Mouse (Mus musculus) embryo, embryonic 11.5 days (tissue): ENCODE measurements at regions not wholly inside any gene's neighbourhood (a gene's known extent, or its start where the extent isn't known, plus 50 kb on each side); places are given as distances from the start of the nearest gene placed in this dataset.
"Not testable (repeated sequence)": the region's sequence is repeated elsewhere in the genome, so short reads cannot be mapped to it uniquely, and the experiment has no call there.

ENCODE experiments used
- DNase-seq: peaks from one replicate; pipeline ENCODE4 v3.0.0-alpha.2; 2012; ENCODE audit warnings: low read depth, low spot score

GRCm38 (mm10) chr8:118209301-118209700 is 74.2 kb upstream of the Cdh13 start:
- DNase-seq = not testable (repeated sequence)

GRCm38 (mm10) chr8:118190866-118191265 is 92.7 kb upstream of the Cdh13 start:
- no peak for DNase-seq

- DNase-seq = no peak
Measured at GRCm38 (mm10) chr8:118189226-118189625, 94.3 kb upstream of the Cdh13 start.

- no peak for DNase-seq
Measured at GRCm38 (mm10) chr8:118169001-118169413, 114.5 kb upstream of the Cdh13 start.

DNA sequence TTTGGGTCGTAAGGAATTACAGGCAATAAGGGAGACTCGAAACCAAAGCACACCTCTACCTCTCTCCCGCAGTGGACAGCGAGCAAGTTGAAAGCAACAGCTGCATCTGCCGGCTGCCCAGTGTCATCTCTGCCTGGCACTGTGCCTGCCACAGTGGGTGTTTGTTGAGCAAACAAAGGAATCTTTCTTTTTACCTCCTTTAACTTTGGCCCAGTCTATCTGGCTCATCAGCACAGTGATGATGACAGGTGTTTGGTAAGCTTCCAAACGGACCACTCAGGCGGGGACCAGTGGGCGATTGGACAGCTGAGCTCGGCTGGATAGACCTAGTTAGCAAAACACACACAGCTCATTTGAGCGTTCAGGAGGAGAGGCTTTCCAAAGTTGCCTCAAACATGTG is 121.4 kb upstream of the Cdh13 start:
- DNase-seq = no peak

DNA sequence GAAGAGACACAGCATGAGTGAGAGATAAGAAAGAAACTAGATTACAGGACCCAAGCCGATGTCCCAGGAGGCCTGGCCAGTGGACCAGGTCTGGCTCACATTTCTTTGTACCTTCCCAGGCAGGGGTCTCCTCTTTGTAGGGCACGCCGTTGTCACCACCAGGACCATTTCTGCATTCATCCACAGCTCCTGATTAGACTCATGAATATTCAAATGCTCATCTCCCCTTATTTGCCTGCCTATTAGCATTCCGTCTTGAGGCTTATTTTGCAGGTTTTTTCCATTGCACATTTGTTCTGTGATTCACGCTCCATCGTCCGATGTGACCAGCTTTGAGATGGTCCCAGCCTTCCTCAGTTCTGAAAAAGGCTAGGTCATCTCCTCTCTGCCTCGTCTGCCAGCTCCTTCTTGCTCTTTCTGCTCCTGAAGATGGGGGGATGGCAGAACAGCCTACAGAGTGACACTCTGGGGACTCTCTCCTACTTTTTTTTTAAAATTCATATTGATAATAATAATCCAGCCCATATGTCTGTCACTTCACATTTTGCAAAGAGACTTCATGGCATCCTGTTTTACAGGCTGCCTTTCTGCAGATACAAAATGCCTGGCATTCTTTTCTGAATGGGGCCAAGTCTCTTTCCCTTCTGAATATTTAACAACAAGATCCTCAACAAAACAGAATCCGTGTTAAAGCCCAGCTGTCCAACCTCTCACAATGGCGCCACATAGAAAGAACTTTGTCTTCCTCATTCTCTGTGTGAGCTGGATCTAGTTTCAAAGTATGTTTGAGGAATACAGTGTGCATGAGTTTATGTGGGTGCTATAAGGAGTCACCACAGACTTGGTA is 136.0 kb upstream of the Cdh13 start:
- no peak for DNase-seq

DNA sequence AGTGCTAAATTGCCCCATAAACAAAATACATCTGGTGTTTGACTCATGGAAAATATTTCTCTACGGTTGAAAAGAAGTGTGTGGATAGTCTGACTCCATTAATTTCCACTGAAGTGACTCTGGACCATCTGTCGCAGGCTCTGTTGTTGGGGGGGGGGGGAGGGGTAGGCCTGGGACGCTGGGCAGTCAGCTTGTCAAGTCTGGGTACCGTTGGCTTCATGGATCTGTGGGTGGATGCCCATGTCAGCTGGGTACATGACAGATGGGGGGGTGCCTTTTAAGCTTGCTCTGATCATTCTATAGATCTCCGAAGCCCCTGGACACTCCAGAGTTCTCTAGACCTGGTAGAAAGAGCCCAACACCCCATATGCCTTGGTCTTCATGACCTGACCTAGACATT is 139.0 kb upstream of the Cdh13 start:
- no peak for DNase-seq

DNA sequence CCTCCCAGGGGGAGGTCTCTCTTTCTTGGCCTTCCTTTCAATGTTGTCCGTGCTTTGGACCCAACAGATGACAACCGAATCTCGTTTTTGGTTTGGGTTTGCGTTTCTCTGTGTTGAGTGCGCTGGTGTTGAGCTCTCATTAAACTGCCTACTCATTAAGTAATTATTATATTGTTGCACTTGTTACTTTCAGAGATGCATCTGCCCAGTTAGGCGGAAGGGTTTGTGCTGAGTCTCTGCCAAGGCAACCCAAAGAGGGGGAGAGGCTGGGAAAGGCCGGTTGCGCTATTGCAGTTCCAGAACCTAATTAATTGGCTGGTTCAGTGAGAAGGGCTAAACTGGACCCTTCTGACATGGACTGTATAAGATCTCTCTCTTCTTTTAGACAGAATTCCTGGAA is 141.2 kb upstream of the Cdh13 start:
- no peak for DNase-seq

GRCm38 (mm10) chr8:118139928-118140327 is 143.6 kb upstream of the Cdh13 start:
- DNase-seq = no peak

DNA sequence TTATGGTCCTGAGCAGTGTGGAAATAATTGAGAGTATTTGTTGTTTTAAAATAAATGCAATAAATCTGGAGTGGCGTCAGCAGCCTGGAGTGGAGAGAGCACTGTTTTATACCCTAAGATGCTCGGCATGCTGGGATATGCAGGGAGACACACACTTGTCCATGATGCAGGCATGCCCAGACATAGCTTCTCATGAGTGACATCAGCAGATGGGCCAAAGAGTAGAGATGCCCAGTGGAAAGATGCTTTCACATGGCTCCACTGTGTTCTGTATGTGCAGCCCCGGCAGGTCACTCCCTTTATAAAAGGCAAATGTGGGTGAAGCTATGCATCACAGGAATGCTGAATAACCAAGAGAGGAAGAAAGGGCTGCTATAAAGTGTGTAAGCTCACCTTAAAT is 145.7 kb upstream of the Cdh13 start:
- DNase-seq = no peak

DNA sequence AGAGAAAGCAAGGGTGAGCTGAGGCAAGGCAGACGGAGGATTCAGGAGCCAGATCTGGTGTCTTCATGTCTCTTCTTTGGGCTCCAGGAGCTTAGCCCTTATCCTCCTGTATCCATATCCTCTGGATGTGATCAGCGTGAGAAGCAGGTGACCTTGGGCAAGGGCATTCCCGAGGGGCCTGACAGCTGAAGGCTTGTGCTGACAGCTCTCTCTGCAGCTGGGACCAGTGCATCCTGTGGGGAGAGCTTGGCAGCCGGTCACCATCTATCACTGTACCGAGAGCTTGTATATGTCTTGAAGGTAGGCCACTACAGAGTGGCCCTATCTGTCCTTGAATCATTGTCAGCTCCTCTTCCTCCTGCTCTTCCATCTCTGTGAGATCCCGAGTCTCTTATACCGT is 158.5 kb upstream of the Cdh13 start:
- DNase-seq = no peak

- DNase-seq = no peak
Measured at GRCm38 (mm10) chr8:118114253-118114652, 169.3 kb upstream of the Cdh13 start.

GRCm38 (mm10) chr8:118104464-118105050 is 179.0 kb upstream of the Cdh13 start:
- no peak for DNase-seq

DNA sequence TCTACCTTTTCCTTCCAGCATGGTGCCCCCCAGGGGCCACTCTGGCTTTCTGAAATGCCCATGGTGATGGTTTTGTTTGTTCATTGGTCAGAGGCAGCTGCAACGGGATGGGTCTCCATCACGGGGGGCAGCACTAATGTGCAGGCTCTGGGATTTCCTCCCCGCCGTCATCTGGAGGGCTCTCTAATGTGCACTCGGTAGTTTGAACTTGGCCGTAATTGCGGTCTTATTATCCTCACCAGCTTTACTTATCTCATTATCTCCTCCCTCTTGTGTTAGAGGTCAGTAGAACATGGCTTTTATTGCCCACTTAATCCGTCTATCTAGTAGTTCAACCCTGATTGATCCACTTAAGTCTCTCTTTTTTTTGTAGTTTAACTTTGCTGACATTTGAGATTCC is 182.2 kb upstream of the Cdh13 start:
- no peak for DNase-seq

GRCm38 (mm10) chr8:118062736-118063135 is 220.8 kb upstream of the Cdh13 start:
- no peak for DNase-seq

GRCm38 (mm10) chr8:118056781-118057180 is 226.8 kb upstream of the Cdh13 start:
- DNase-seq = no peak

- no peak for DNase-seq
Measured at GRCm38 (mm10) chr8:118055536-118055935, 228.0 kb upstream of the Cdh13 start.

DNA sequence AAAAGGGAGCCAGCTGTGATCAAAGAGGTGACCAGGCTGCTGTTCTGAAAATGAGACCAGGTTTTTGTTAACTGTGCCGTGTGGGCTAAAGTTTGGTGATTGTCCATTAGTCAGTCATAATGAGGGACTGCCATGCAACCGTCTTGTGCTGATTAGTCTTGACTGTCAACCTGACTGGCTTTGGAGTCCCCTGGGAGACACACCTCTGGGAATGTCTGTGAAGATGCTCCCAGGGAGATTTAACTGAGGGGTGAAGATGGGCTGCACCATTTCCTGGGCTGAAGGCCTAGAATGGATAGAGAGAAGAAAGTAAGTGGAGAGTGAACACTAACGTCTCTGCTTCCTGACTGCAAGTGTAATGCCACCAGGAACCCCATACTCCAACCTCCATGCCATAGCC is 233.1 kb upstream of the Cdh13 start:
- DNase-seq = no peak

GRCm38 (mm10) chr8:118042253-118042860 is 240.6 kb upstream of the Mphosph6 start:
- no peak for DNase-seq

- DNase-seq = no peak
Measured at GRCm38 (mm10) chr8:118041253-118041652, 239.5 kb upstream of the Mphosph6 start.

DNA sequence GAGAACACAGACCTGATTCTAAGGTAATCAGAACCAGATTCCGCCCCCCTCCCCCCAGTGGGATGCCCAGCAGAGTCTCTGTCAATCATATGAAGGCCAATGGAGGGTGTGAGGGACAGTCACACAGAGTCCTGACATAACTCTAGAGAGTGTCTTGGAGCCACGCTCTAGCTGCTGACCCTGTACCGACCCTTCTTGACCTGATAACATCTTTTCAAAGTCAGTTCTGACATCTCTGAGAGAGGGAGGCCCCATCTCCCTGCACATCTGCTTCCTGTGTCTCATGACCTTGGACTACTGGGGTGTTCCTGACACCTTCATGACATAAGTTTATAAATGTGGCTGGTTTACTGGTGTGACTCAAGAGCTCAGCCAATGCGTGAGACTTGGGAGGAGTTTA is 236.1 kb upstream of the Mphosph6 start:
- DNase-seq = no peak

GRCm38 (mm10) chr8:118034051-118034450 is 232.3 kb upstream of the Mphosph6 start:
- DNase-seq = no peak

GRCm38 (mm10) chr8:118031406-118031805 is 229.7 kb upstream of the Mphosph6 start:
- no peak for DNase-seq
